Mouse (Mus musculus): ENCODE measurements around the gene Cirbp. TPM values are rescaled to one million over a fixed set of nuclear protein-coding genes. Genes with fewer than 3 reads are reported as not detected.
A peak's percentile ranks its signal among the peaks of the same experiment; 100 is the strongest.

Gene Cirbp
- polyA plus RNA-seq, 1 experiment from 2014 or later, result 116 TPM

- 73% methylated on average over 11 of the region's 11 CpGs for WGBS
- peaks cover 85% of the 10 kb centered on the region for H3K4me1 ChIP-seq
- H3K4me3 ChIP-seq, result peak overlapping the region; percentile 95
Measured at GRCm38 (mm10) chr10:80139975-80140665, 25.7 kb upstream of the Cirbp start.

GRCm38 (mm10) chr10:80140666-80141035, 25.1 kb upstream of the Cirbp start, which contains the start of gene Cbarp:
Cbarp (minus strand) TSS chr10:80140835.
- peak within 1 kb of the TSS; percentile 95 for H3K4me3 ChIP-seq
- H3K36me3 ChIP-seq (replicated peaks), result peaks cover 36% of the 10 kb centered on the region
- H3K4me1 ChIP-seq, result peaks cover 90% of the 10 kb centered on the region
- peaks cover 40% of the 10 kb centered on the region for H3K27me3 ChIP-seq (ENCODE audit: poor library complexity, severe bottlenecking)
- DNase-seq (ENCODE audit: extremely low spot score, low spot score), result no peak
- H3K27ac ChIP-seq, result peak within 1 kb of the TSS; percentile 85
- 75% methylated on average over 10 of the region's 10 CpGs for WGBS
- H3K9me3 ChIP-seq, result no peaks in the 10 kb centered on the region

More at GRCm38 (mm10) chr10:80139975-80140665, 25.7 kb upstream of the Cirbp start:
- H3K27me3 ChIP-seq (ENCODE audit: poor library complexity, severe bottlenecking), result peaks cover 45% of the 10 kb centered on the region
- H3K9me3 ChIP-seq, result no peaks in the 10 kb centered on the region
- H3K36me3 ChIP-seq (replicated peaks), result peaks cover 36% of the 10 kb centered on the region
- no peak for DNase-seq (ENCODE audit: extremely low spot score, low spot score)
- H3K27ac ChIP-seq, result peak overlapping the region; percentile 85; the same call in 1 of the 2 replicates

DNA sequence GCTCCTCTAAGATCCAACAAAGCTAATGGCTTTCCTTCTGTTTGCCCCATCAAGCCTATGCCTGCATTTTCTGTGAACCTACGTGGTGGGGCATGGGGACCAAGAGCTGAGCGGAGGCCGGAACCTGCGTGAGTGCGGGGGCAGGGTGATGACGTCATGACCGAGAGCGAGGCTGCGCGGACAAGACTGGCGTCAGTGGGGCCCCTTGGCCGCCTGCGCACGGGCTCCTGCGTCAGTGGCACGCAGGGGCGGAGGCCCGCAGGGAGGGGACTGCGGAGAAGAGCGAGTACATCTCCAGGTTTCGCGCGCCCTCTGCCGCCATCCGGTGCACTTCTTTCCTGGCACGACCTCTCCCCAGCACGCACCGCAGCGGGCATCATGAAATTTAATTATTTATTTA, 24.5 kb upstream of the Cirbp start:
- Histone ChIP-seq H3K36me3 (replicated peaks) (peaks cover 36% of the 10 kb centered on the region), H3K4me3 (peak overlapping the region; percentile 95), H3K9me3 (no peaks in the 10 kb centered on the region), H3K4me1 (peaks cover 92% of the 10 kb centered on the region), H3K27ac (peak overlapping the region; percentile 85), H3K27me3 (ENCODE audit: poor library complexity, severe bottlenecking) (peaks cover 34% of the 10 kb centered on the region)
- peak; percentile 92 for DNase-seq (ENCODE audit: extremely low spot score, low spot score)
- WGBS, result under 1% methylated on average over 29 of the region's 29 CpGs

GRCm38 (mm10) chr10:80141786-80142529, 23.8 kb upstream of the Cirbp start:
- DNase-seq (ENCODE audit: extremely low spot score, low spot score), result peak; percentile 93

GRCm38 (mm10) chr10:80142530-80142925, 23.3 kb upstream of the Cirbp start:
- under 1% methylated on average over 15 of the region's 15 CpGs for WGBS
- H3K9me3 ChIP-seq, result no peaks in the 10 kb centered on the region
- H3K4me3 ChIP-seq, result peak overlapping the region; percentile 95
- no peak for DNase-seq (ENCODE audit: extremely low spot score, low spot score)
- peak overlapping the region; percentile 89 for H3K27ac ChIP-seq
- peaks cover 41% of the 10 kb centered on the region for H3K36me3 ChIP-seq (replicated peaks)
- peaks cover 21% of the 10 kb centered on the region for H3K27me3 ChIP-seq (ENCODE audit: poor library complexity, severe bottlenecking)
- H3K4me1 ChIP-seq, result peaks cover 92% of the 10 kb centered on the region

More at GRCm38 (mm10) chr10:80141786-80142529, 23.8 kb upstream of the Cirbp start:
- H3K27ac ChIP-seq, result peak overlapping the region; percentile 89
- H3K4me1 ChIP-seq, result peaks cover 92% of the 10 kb centered on the region
- peaks cover 38% of the 10 kb centered on the region for H3K36me3 ChIP-seq (replicated peaks)
- H3K9me3 ChIP-seq, result no peaks in the 10 kb centered on the region
- H3K4me3 ChIP-seq, result peak overlapping the region; percentile 95
- peaks cover 27% of the 10 kb centered on the region for H3K27me3 ChIP-seq (ENCODE audit: poor library complexity, severe bottlenecking)
- WGBS, result under 1% methylated on average over 43 of the region's 43 CpGs

- Histone ChIP-seq H3K4me1 (peaks cover 92% of the 10 kb centered on the region), H3K36me3 (replicated peaks) (peaks cover 41% of the 10 kb centered on the region), H3K9me3 (no peaks in the 10 kb centered on the region), H3K27ac (no peak overlapping the region), H3K4me3 (peak overlapping the region; percentile 95; the same call in 1 of the 2 replicates), H3K27me3 (ENCODE audit: poor library complexity, severe bottlenecking) (peaks cover 10% of the 10 kb centered on the region; the same call in 1 of the 2 replicates)
- no peak for DNase-seq (ENCODE audit: extremely low spot score, low spot score)
- 95% methylated on average over 7 of the region's 7 CpGs for WGBS
Measured at GRCm38 (mm10) chr10:80143664-80144063, 22.1 kb upstream of the Cirbp start.

DNA sequence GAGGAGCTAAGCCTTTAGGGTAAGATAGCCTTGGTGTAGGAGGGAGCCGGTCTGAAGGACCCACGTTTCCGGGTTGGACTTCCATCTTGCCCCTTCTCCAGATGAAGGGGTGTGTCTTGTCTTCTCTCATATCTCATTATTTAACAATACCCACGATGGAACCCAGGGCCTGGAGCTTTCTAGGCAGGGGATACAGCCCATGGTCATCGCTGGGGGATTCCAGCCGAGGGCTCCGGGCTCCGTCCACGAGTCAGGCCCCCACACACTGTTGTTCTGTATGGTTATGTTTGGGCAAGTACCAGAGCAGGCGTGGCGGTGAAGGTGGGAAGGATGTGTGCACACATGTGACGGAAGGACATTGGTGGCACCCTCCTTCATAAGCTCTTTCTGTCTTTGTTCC, 21.6 kb upstream of the Cirbp start:
- Histone ChIP-seq H3K9me3 (no peaks in the 10 kb centered on the region), H3K27me3 (ENCODE audit: poor library complexity, severe bottlenecking) (peaks cover 9% of the 10 kb centered on the region; the same call in 1 of the 2 replicates), H3K27ac (no peak overlapping the region), H3K36me3 (replicated peaks) (peaks cover 41% of the 10 kb centered on the region), H3K4me1 (peaks cover 88% of the 10 kb centered on the region), H3K4me3 (peak overlapping the region; percentile 95; the same call in 1 of the 2 replicates)
- 93% methylated on average over 12 of the region's 12 CpGs for WGBS
- no peak for DNase-seq (ENCODE audit: extremely low spot score, low spot score)

GRCm38 (mm10) chr10:80144864-80145838, 20.6 kb upstream of the Cirbp start:
- peak overlapping the region; percentile 95 for H3K4me3 ChIP-seq
- WGBS, result 78% methylated on average over 20 of the region's 20 CpGs
- peak overlapping the region; percentile 99; the same call in 1 of the 2 replicates for H3K27ac ChIP-seq
- peaks cover 3% of the 10 kb centered on the region; the same call in 1 of the 2 replicates for H3K27me3 ChIP-seq (ENCODE audit: poor library complexity, severe bottlenecking)
- H3K9me3 ChIP-seq, result no peaks in the 10 kb centered on the region
- H3K36me3 ChIP-seq (replicated peaks), result peaks cover 46% of the 10 kb centered on the region
- DNase-seq (ENCODE audit: extremely low spot score, low spot score), result peak; percentile 78
- peaks cover 82% of the 10 kb centered on the region for H3K4me1 ChIP-seq

- H3K27me3 ChIP-seq (ENCODE audit: poor library complexity, severe bottlenecking), result no peaks in the 10 kb centered on the region
- peaks cover 80% of the 10 kb centered on the region for H3K4me1 ChIP-seq
- peak overlapping the region; percentile 95 for H3K4me3 ChIP-seq
- no peaks in the 10 kb centered on the region for H3K9me3 ChIP-seq
- peaks cover 54% of the 10 kb centered on the region for H3K36me3 ChIP-seq (replicated peaks)
- WGBS, result 92% methylated on average over 6 of the region's 6 CpGs
- DNase-seq (ENCODE audit: extremely low spot score, low spot score), result no peak
- peak overlapping the region; percentile 99 for H3K27ac ChIP-seq
Measured at GRCm38 (mm10) chr10:80145896-80146295, 19.9 kb upstream of the Cirbp start.

- H3K27ac ChIP-seq, result peak overlapping the region; percentile 99
- 72% methylated on average over 4 of the region's 4 CpGs for WGBS
- H3K9me3 ChIP-seq, result no peaks in the 10 kb centered on the region
- H3K27me3 ChIP-seq (ENCODE audit: poor library complexity, severe bottlenecking), result no peaks in the 10 kb centered on the region
- H3K4me3 ChIP-seq, result peak overlapping the region; percentile 95
- DNase-seq (ENCODE audit: extremely low spot score, low spot score), result no peak
- peaks cover 61% of the 10 kb centered on the region for H3K36me3 ChIP-seq (replicated peaks)
- H3K4me1 ChIP-seq, result peaks cover 77% of the 10 kb centered on the region
Measured at GRCm38 (mm10) chr10:80146568-80147011, 19.2 kb upstream of the Cirbp start.

DNA sequence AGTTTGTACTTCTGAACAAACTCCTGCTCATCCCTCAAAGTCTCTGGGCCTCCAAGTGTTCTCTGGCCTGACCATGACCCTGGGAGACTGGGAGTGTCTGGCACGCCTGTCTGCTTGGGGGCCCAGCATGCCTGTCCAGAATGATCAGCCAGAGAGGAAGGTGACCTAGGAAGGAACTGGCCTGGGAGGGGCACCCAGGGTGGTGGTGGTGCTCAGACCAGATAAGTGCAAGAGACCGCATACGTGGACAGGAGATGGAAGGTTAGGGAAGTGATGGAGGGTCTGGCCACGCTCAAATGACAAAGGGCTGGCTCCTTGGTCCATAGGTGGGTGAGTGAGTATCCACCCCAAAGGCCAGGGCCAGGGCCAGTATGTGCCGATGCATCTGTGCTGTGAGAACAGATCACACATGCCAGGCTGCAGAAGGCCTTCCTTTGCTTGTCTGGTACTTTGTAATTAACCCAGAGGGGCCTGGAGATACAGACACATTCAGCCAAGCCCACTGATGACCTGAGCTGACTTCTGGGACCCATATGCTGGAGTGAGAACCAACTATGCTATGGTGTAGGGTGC, 18.6 kb upstream of the Cirbp start:
- Histone ChIP-seq H3K4me3 (peak overlapping the region; percentile 95), H3K27me3 (ENCODE audit: poor library complexity, severe bottlenecking) (no peaks in the 10 kb centered on the region), H3K27ac (peak overlapping the region; percentile 99), H3K36me3 (replicated peaks) (peaks cover 67% of the 10 kb centered on the region), H3K4me1 (peaks cover 77% of the 10 kb centered on the region), H3K9me3 (no peaks in the 10 kb centered on the region)
- 77% methylated on average over 5 of the region's 5 CpGs for WGBS
- DNase-seq (ENCODE audit: extremely low spot score, low spot score), result no peak

All from forebrain, embryonic 10.5 days (tissue).